17 mouse cellular contexts compared by ENCODE assay signal in the genomic region with DNA sequence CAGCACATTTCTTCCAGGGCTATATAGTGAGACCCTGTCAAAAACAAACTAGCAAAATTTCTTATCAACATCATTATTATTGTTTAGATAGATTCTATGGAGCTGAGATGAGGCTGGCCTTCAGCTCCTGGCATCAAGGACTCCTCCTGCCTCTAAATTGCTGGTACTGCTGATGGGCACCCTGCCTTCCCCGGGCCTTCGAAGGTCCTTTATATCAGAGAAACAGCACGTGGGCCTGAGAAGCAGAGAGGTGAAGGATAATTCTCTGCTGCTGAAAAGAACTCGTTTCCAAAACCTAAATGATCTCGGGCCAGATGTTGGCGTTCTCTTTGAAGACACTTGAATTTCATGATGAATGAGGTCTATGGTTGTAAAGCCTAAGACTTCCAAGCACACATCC.
"Had no signal": no experiment of that assay in that cellular context is flagged by ENCODE, and none has a peak within 500 bp of the region (broad histone marks: within the 10 kb centered on the region; RNA-seq: fewer than 3 reads in every experiment).

No protein-coding gene starts in this region.

- H3K4me3 ChIP-seq: neural tube, embryonic 12.5 days; neural tube, embryonic 13.5 days; neural tube, embryonic 15.5 days; stomach, embryonic 15.5 days had no signal

- H3K27ac ChIP-seq: neural tube, embryonic 12.5 days; neural tube, embryonic 13.5 days; neural tube, embryonic 15.5 days; stomach, embryonic 15.5 days; stomach, postnatal 0 days had no signal

- H3K36me3 ChIP-seq: neural tube, embryonic 12.5 days; neural tube, embryonic 13.5 days; neural tube, embryonic 15.5 days; stomach, embryonic 15.5 days had no signal

- H3K9me3 ChIP-seq: neural tube, embryonic 12.5 days; neural tube, embryonic 13.5 days; neural tube, embryonic 15.5 days; stomach, embryonic 15.5 days had no signal

- H3K4me2 ChIP-seq: neural tube, embryonic 12.5 days; neural tube, embryonic 13.5 days; neural tube, embryonic 15.5 days; stomach, embryonic 15.5 days had no signal

- H3K9ac ChIP-seq: neural tube, embryonic 12.5 days; neural tube, embryonic 13.5 days; neural tube, embryonic 15.5 days; stomach, embryonic 15.5 days had no signal

- DNase-seq: retina, postnatal 1 day; right cerebral cortex, adult 18-20 months; right cerebral cortex, postnatal 14 days; right cerebral cortex, postnatal 25 days; right cerebral cortex, postnatal 4 days; spleen, adult 18-20 months; thymus, adult 18-20 months; thymus, adult 2 months; thymus, postnatal 14 days; thymus, postnatal 25 days; thymus, postnatal 36 days; thymus, postnatal 4 days had no signal

- H3K27me3 ChIP-seq: neural tube, embryonic 12.5 days; neural tube, embryonic 13.5 days; neural tube, embryonic 15.5 days; stomach, embryonic 15.5 days had no signal

- H3K4me1 ChIP-seq: neural tube, embryonic 12.5 days; neural tube, embryonic 13.5 days; neural tube, embryonic 15.5 days; stomach, embryonic 15.5 days had no signal
